Comparison of ENCODE assay signal across 8 mouse cellular contexts in genomic region chr11:117318731-117319542, GRCm38 (mm10).
DNase-seq lines count a peak whose midpoint lies in the region; ATAC-seq and TF ChIP-seq lines count a peak whose summit lies in the region.

No protein-coding gene starts in this region.

- no peak for TF ChIP-seq POLR2A in limb, embryonic 14.5 days (IDR thresholded peaks at IDR 0.05; ENCODE audit: borderline replicate concordance, extremely low read depth, insufficient read depth, insufficient read length)
- no peak for TF ChIP-seq POLR2A in small intestine, adult 2 months (IDR thresholded peaks at IDR 0.05; ENCODE audit: low read depth, low read length)

- no peaks in the 10 kb centered on the region for H3K27me3 ChIP-seq in forebrain, embryonic 15.5 days
- no peaks in the 10 kb centered on the region for H3K27me3 ChIP-seq in limb, embryonic 14.5 days (ENCODE audit: control insufficient read depth, insufficient read depth, low read length)
- no peaks in the 10 kb centered on the region for H3K27me3 ChIP-seq in small intestine, adult 2 months (ENCODE audit: control insufficient read depth, insufficient read depth, low read length)

- ATAC-seq in forebrain, embryonic 15.5 days (replicated peaks), result no peak
- no peak for ATAC-seq in limb, embryonic 14.5 days (ENCODE audit: low FRiP score, low read depth)
- ATAC-seq in granulocyte monocyte progenitor cell, adult 5-6 weeks (replicated peaks; ENCODE audit: poor library complexity, severe bottlenecking), result no peak

- peak; percentile 54 for DNase-seq in embryo, embryonic 10 days (ENCODE audit: low spot score)
- no peak for DNase-seq in embryo, embryonic 9.5 days (ENCODE audit: extremely low spot score)
- DNase-seq in CD4-positive helper T cell, adult 2 months (ENCODE audit: low read depth, low spot score), result peak; percentile 82
- no peak for DNase-seq in limb, embryonic 14.5 days (ENCODE audit: low spot score)
- no peak for DNase-seq in urinary bladder, postnatal 36 days (ENCODE audit: low spot score in 2 of 2)

- H3K36me3 ChIP-seq in forebrain, embryonic 15.5 days, result no peaks in the 10 kb centered on the region
- 0 out of 2 replicates have a peak, but pooled peaks cover 4% of the 10 kb centered on the region for H3K36me3 ChIP-seq in limb, embryonic 14.5 days (ENCODE audit: control insufficient read depth, insufficient read depth, low read length)
- H3K36me3 ChIP-seq in small intestine, adult 2 months (ENCODE audit: control insufficient read depth, insufficient read depth, low read length), result no peaks in the 10 kb centered on the region

- no peak overlapping the region for H3K4me2 ChIP-seq in forebrain, embryonic 15.5 days (replicated peaks)
- no peak overlapping the region; the same call in 1 of the 2 replicates for H3K4me2 ChIP-seq in limb, embryonic 14.5 days (replicated peaks; ENCODE audit: low read depth, low read length, severe bottlenecking)

- H3K27ac ChIP-seq in forebrain, embryonic 15.5 days (replicated peaks), result peak overlapping the region; percentile 54
- peak overlapping the region; percentile 78 for H3K27ac ChIP-seq in limb, embryonic 14.5 days (replicated peaks; ENCODE audit: low read depth, low read length)
- H3K27ac ChIP-seq in small intestine, adult 2 months (ENCODE audit: insufficient read depth, low read depth, low read length), result peak overlapping the region; percentile 70

- no peak overlapping the region for H3K9ac ChIP-seq in forebrain, embryonic 15.5 days (replicated peaks)
- H3K9ac ChIP-seq in limb, embryonic 14.5 days (ENCODE audit: low read depth, low read length, severe bottlenecking), result 0 out of 2 replicates have a peak overlapping the region, but pooled peaks have one; percentile 8

- TF ChIP-seq CTCF in small intestine, adult 2 months (IDR thresholded peaks at IDR 0.05; ENCODE audit: extremely low read depth, insufficient read length, insufficient replicate concordance, low read depth, low read length), result no peak

- no peaks in the 10 kb centered on the region for H3K9me3 ChIP-seq in forebrain, embryonic 15.5 days
- H3K9me3 ChIP-seq in limb, embryonic 14.5 days (ENCODE audit: control insufficient read depth, low read length), result no peaks in the 10 kb centered on the region

- peaks cover 48% of the 10 kb centered on the region for H3K4me1 ChIP-seq in forebrain, embryonic 15.5 days
- H3K4me1 ChIP-seq in limb, embryonic 14.5 days (ENCODE audit: control insufficient read depth, insufficient read depth, low read length), result peaks cover 77% of the 10 kb centered on the region
- H3K4me1 ChIP-seq in small intestine, adult 2 months (ENCODE audit: control insufficient read depth, insufficient read depth, insufficient read length, low read length), result peaks cover 68% of the 10 kb centered on the region

- no peak overlapping the region for H3K4me3 ChIP-seq in forebrain, embryonic 15.5 days
- no peak overlapping the region for H3K4me3 ChIP-seq in limb, embryonic 14.5 days (replicated peaks; ENCODE audit: low read length)
- no peak overlapping the region for H3K4me3 ChIP-seq in small intestine, adult 2 months (ENCODE audit: low read depth, low read length)

- 62% methylated on average over 12 of the region's 12 CpGs for WGBS in forebrain, embryonic 15.5 days
- WGBS in limb, embryonic 14.5 days, result 43% methylated on average over 12 of the region's 12 CpGs
- WGBS in small intestine, adult 2 months, result 69% methylated on average over 12 of the region's 12 CpGs

Comparison
In these comparisons a context has a peak if more than half of its experiments do, and no peak if none do; other contexts are left out.
1. DNase-seq: peak in embryo, embryonic 10 days (single experiment) and CD4-positive helper T cell, adult 2 months (single experiment); none in embryo, embryonic 9.5 days (single experiment), limb, embryonic 14.5 days (single experiment) and urinary bladder, postnatal 36 days (0 of 2).
2. Peak in every context shown above with its lines, with median percentiles within 50 percentile points of each other: H3K27ac ChIP-seq.